Mouse (Mus musculus): ENCODE measurements around the gene Fuca1. TPM values are rescaled to one million over a fixed set of nuclear protein-coding genes. Genes with fewer than 3 reads are reported as not detected.

The Fuca1 gene
- polyA plus RNA-seq, 1 experiment from 2014 or later: 71.8 TPM

- Histone ChIP-seq H3K9me3 (replicated peaks) (no peaks in the 10 kb centered on the region), H3K27me3 (no peaks in the 10 kb centered on the region), H3K36me3 (peaks cover 23% of the 10 kb centered on the region), H3K27ac (no peak overlapping the region), H3K4me1 (peaks cover 39% of the 10 kb centered on the region), H3K9ac (no peak overlapping the region), H3K4me2 (peak overlapping the region; percentile 3; the same call in 1 of the 2 replicates), H3K4me3 (replicated peaks) (no peak overlapping the region)
- 83% methylated on average over 8 of the region's 8 CpGs for WGBS
- ATAC-seq (replicated peaks; ENCODE audit: low FRiP score): no peak
Measured at GRCm38 (mm10) chr4:135948142-135948541, 27.6 kb downstream of the Fuca1 start.

- Histone ChIP-seq H3K9me3 (replicated peaks) (no peaks in the 10 kb centered on the region), H3K27me3 (no peaks in the 10 kb centered on the region), H3K27ac (peak overlapping the region; percentile 39), H3K36me3 (peaks cover 30% of the 10 kb centered on the region), H3K9ac (no peak overlapping the region), H3K4me3 (replicated peaks) (no peak overlapping the region), H3K4me2 (no peak overlapping the region), H3K4me1 (peaks cover 37% of the 10 kb centered on the region)
- WGBS: 88% methylated on average over 10 of the region's 10 CpGs
- ATAC-seq (replicated peaks; ENCODE audit: low FRiP score): no peak
Measured at GRCm38 (mm10) chr4:135949475-135949874, 28.9 kb downstream of the Fuca1 start.

- H3K9me3 ChIP-seq (replicated peaks): no peaks in the 10 kb centered on the region
- H3K4me1 ChIP-seq: peaks cover 37% of the 10 kb centered on the region
- H3K27me3 ChIP-seq: no peaks in the 10 kb centered on the region
- H3K4me3 ChIP-seq (replicated peaks): no peak overlapping the region
- ATAC-seq (replicated peaks; ENCODE audit: low FRiP score): peak; percentile 37; the same call in 1 of the 2 replicates
- H3K9ac ChIP-seq: no peak overlapping the region
- WGBS: 32% methylated on average over 6 of the region's 6 CpGs
- peaks cover 33% of the 10 kb centered on the region for H3K36me3 ChIP-seq
- H3K4me2 ChIP-seq: no peak overlapping the region
- H3K27ac ChIP-seq: peak overlapping the region; percentile 39; the same call in 1 of the 2 replicates
Measured at GRCm38 (mm10) chr4:135949911-135950310, 29.4 kb downstream of the Fuca1 start.

GRCm38 (mm10) chr4:135950365-135950764 lies 29.8 kb downstream of the Fuca1 start:
- Histone ChIP-seq H3K27ac (0 out of 2 replicates have a peak overlapping the region, but pooled peaks have one; percentile 39), H3K36me3 (peaks cover 37% of the 10 kb centered on the region), H3K4me1 (peaks cover 37% of the 10 kb centered on the region), H3K4me2 (no peak overlapping the region), H3K4me3 (replicated peaks) (no peak overlapping the region), H3K9ac (no peak overlapping the region), H3K9me3 (replicated peaks) (no peaks in the 10 kb centered on the region), H3K27me3 (no peaks in the 10 kb centered on the region)
- no peak for ATAC-seq (replicated peaks; ENCODE audit: low FRiP score)
- 79% methylated on average over 6 of the region's 6 CpGs for WGBS

GRCm38 (mm10) chr4:135951505-135951904 lies 31.0 kb downstream of the Fuca1 start:
- Histone ChIP-seq H3K4me1 (peaks cover 31% of the 10 kb centered on the region), H3K27ac (no peak overlapping the region), H3K9me3 (replicated peaks) (no peaks in the 10 kb centered on the region), H3K4me3 (replicated peaks) (no peak overlapping the region), H3K36me3 (peaks cover 46% of the 10 kb centered on the region), H3K27me3 (no peaks in the 10 kb centered on the region), H3K4me2 (no peak overlapping the region), H3K9ac (no peak overlapping the region)
- WGBS: 94% methylated on average over 3 of the region's 3 CpGs
- no peak for ATAC-seq (replicated peaks; ENCODE audit: low FRiP score)

GRCm38 (mm10) chr4:135953179-135953578 lies 32.6 kb downstream of the Fuca1 start:
- H3K4me1 ChIP-seq: peaks cover 27% of the 10 kb centered on the region
- no peaks in the 10 kb centered on the region for H3K27me3 ChIP-seq
- H3K4me2 ChIP-seq: no peak overlapping the region
- H3K9ac ChIP-seq: no peak overlapping the region
- no peak for ATAC-seq (replicated peaks; ENCODE audit: low FRiP score)
- peaks cover 59% of the 10 kb centered on the region for H3K36me3 ChIP-seq
- no peaks in the 10 kb centered on the region for H3K9me3 ChIP-seq (replicated peaks)
- 92% methylated on average over 3 of the region's 3 CpGs for WGBS
- H3K27ac ChIP-seq: no peak overlapping the region
- no peak overlapping the region for H3K4me3 ChIP-seq (replicated peaks)

GRCm38 (mm10) chr4:135954241-135954640 lies 33.7 kb downstream of the Fuca1 start:
- Histone ChIP-seq H3K27ac (no peak overlapping the region), H3K9me3 (replicated peaks) (no peaks in the 10 kb centered on the region), H3K4me1 (peaks cover 22% of the 10 kb centered on the region), H3K36me3 (peaks cover 70% of the 10 kb centered on the region), H3K27me3 (no peaks in the 10 kb centered on the region), H3K4me2 (no peak overlapping the region), H3K4me3 (replicated peaks) (no peak overlapping the region), H3K9ac (no peak overlapping the region)
- no peak for ATAC-seq (replicated peaks; ENCODE audit: low FRiP score)
- 7% methylated on average over 2 of the region's 2 CpGs for WGBS

- no peak for ATAC-seq (replicated peaks; ENCODE audit: low FRiP score)
Measured at GRCm38 (mm10) chr4:135955886-135956285, 35.4 kb downstream of the Fuca1 start.

GRCm38 (mm10) chr4:135958354-135958753 lies 37.8 kb downstream of the Fuca1 start:
- Histone ChIP-seq H3K36me3 (peaks cover 69% of the 10 kb centered on the region), H3K4me3 (replicated peaks) (no peak overlapping the region), H3K27ac (peak overlapping the region; percentile 63), H3K27me3 (no peaks in the 10 kb centered on the region), H3K4me2 (no peak overlapping the region), H3K9ac (0 out of 2 replicates have a peak overlapping the region, but pooled peaks have one; percentile 10), H3K4me1 (peaks cover 18% of the 10 kb centered on the region), H3K9me3 (replicated peaks) (no peaks in the 10 kb centered on the region)
- ATAC-seq (replicated peaks; ENCODE audit: low FRiP score): no peak
- WGBS: 58% methylated on average over 8 of the region's 8 CpGs

More at GRCm38 (mm10) chr4:135955886-135956285, 35.4 kb downstream of the Fuca1 start:
- H3K9me3 ChIP-seq (replicated peaks): no peaks in the 10 kb centered on the region
- no peak overlapping the region for H3K4me2 ChIP-seq
- H3K4me1 ChIP-seq: peaks cover 11% of the 10 kb centered on the region
- peaks cover 85% of the 10 kb centered on the region for H3K36me3 ChIP-seq
- no peak overlapping the region for H3K9ac ChIP-seq
- H3K4me3 ChIP-seq (replicated peaks): no peak overlapping the region
- WGBS: 86% methylated on average over 9 of the region's 9 CpGs
- H3K27me3 ChIP-seq: no peaks in the 10 kb centered on the region
- H3K27ac ChIP-seq: no peak overlapping the region

- Histone ChIP-seq H3K4me2 (no peak overlapping the region), H3K27ac (no peak overlapping the region), H3K4me3 (replicated peaks) (no peak overlapping the region), H3K36me3 (peaks cover 54% of the 10 kb centered on the region), H3K9me3 (replicated peaks) (no peaks in the 10 kb centered on the region), H3K27me3 (no peaks in the 10 kb centered on the region), H3K9ac (no peak overlapping the region), H3K4me1 (peaks cover 32% of the 10 kb centered on the region)
- no peak for ATAC-seq (replicated peaks; ENCODE audit: low FRiP score)
- 21% methylated on average over 5 of the region's 5 CpGs for WGBS
Measured at GRCm38 (mm10) chr4:135960717-135961116, 40.2 kb downstream of the Fuca1 start.

GRCm38 (mm10) chr4:135961709-135962108 lies 41.2 kb downstream of the Fuca1 start:
- H3K4me2 ChIP-seq: no peak overlapping the region
- 94% methylated on average over 5 of the region's 5 CpGs for WGBS
- H3K36me3 ChIP-seq: peaks cover 57% of the 10 kb centered on the region

GRCm38 (mm10) chr4:135962198-135962597 lies 41.7 kb downstream of the Fuca1 start:
- H3K9me3 ChIP-seq (replicated peaks): no peaks in the 10 kb centered on the region
- H3K9ac ChIP-seq: no peak overlapping the region
- 89% methylated on average over 7 of the region's 7 CpGs for WGBS
- 0 out of 2 replicates have a peak overlapping the region, but pooled peaks have one; percentile 93 for H3K27ac ChIP-seq
- peaks cover 32% of the 10 kb centered on the region for H3K4me1 ChIP-seq
- no peaks in the 10 kb centered on the region for H3K27me3 ChIP-seq
- no peak for ATAC-seq (replicated peaks; ENCODE audit: low FRiP score)
- H3K4me2 ChIP-seq: no peak overlapping the region
- peaks cover 60% of the 10 kb centered on the region for H3K36me3 ChIP-seq
- no peak overlapping the region for H3K4me3 ChIP-seq (replicated peaks)

More at GRCm38 (mm10) chr4:135961709-135962108, 41.2 kb downstream of the Fuca1 start:
- no peaks in the 10 kb centered on the region for H3K9me3 ChIP-seq (replicated peaks)
- ATAC-seq (replicated peaks; ENCODE audit: low FRiP score): no peak
- H3K4me1 ChIP-seq: peaks cover 32% of the 10 kb centered on the region
- no peak overlapping the region for H3K27ac ChIP-seq
- no peaks in the 10 kb centered on the region for H3K27me3 ChIP-seq
- H3K9ac ChIP-seq: no peak overlapping the region
- no peak overlapping the region for H3K4me3 ChIP-seq (replicated peaks)

- ATAC-seq (replicated peaks; ENCODE audit: low FRiP score): 0 out of 2 replicates have a peak, but pooled peaks have one; percentile 1
Measured at GRCm38 (mm10) chr4:135962946-135963345, 42.4 kb downstream of the Fuca1 start.

More at GRCm38 (mm10) chr4:135962946-135963345, 42.4 kb downstream of the Fuca1 start:
- no peaks in the 10 kb centered on the region for H3K27me3 ChIP-seq
- H3K9me3 ChIP-seq (replicated peaks): no peaks in the 10 kb centered on the region
- peak overlapping the region; percentile 80 for H3K9ac ChIP-seq
- 6% methylated on average over 15 of the region's 15 CpGs for WGBS
- peak overlapping the region; percentile 93 for H3K27ac ChIP-seq
- H3K36me3 ChIP-seq: peaks cover 60% of the 10 kb centered on the region
- H3K4me2 ChIP-seq: peak overlapping the region; percentile 96
- peak overlapping the region; percentile 86 for H3K4me3 ChIP-seq (replicated peaks)
- H3K4me1 ChIP-seq: peaks cover 27% of the 10 kb centered on the region
